Mouse (Mus musculus) lung, embryonic 14.5 days (tissue): ENCODE measurements around the gene Mvb12b. TPM values are rescaled to one million over a fixed set of nuclear protein-coding genes. Genes with fewer than 3 reads are reported as not detected.

ENCODE experiments used
- ATAC-seq: fragments of 200-750 bp; cut with Nextera tagmentation; 2 replicates; pipeline ENCODE4 v1.8.0; 2017; ENCODE audit warnings: mild to moderate bottlenecking, moderate TSS enrichment, moderate library complexity; ENCODE audit not compliant: insufficient read depth
- DNase-seq: peaks from one replicate; pipeline ENCODE4 v3.0.0-alpha.2; 2015
- H3K27ac ChIP-seq: fragments of 300-500 bp; sonication (generic); 2 replicates; pipeline ENCODE4 v1.5.1; 2014; ENCODE audit warnings: low read depth, mild to moderate bottlenecking, moderate library complexity
- H3K27me3 ChIP-seq: fragments of 300-500 bp; sonication (generic); 2 replicates; pipeline ENCODE4 v1.6.1; 2014; ENCODE audit warnings: low read length, control low read depth; ENCODE audit not compliant: insufficient read depth
- H3K36me3 ChIP-seq: fragments of 300-500 bp; sonication (generic); 2 replicates; pipeline ENCODE4 v1.6.1; 2014; ENCODE audit warnings: control low read depth; ENCODE audit not compliant: insufficient read depth
- H3K4me1 ChIP-seq: fragments of 300-500 bp; sonication (generic); 2 replicates; pipeline ENCODE4 v1.6.1; 2014; ENCODE audit warnings: antibody characterized with exemption, control low read depth; ENCODE audit not compliant: insufficient read depth
- H3K4me2 ChIP-seq: fragments of 300-500 bp; sonication (generic); 2 replicates; pipeline ENCODE4 v1.6.1; 2014; ENCODE audit warnings: mild to moderate bottlenecking
- H3K4me3 ChIP-seq: fragments of 300-500 bp; sonication (generic); 2 replicates; pipeline ENCODE4 v1.5.1; 2014; ENCODE audit warnings: low read depth, low read length
- H3K9ac ChIP-seq: fragments of 300-500 bp; sonication (generic); 2 replicates; pipeline ENCODE4 v1.6.1; 2014
- H3K9me3 ChIP-seq: fragments of 300-500 bp; sonication (generic); 2 replicates; pipeline ENCODE4 v1.6.1; 2016; ENCODE audit warnings: low read depth, low read length, control low read depth
- CTCF ChIP-seq: IDR thresholded peaks from 2 replicates; pipeline ENCODE4 v1.5.1; 2016; ENCODE audit warnings: antibody characterized with exemption, low read depth
- WGBS: fragments of 180-500 bp; shearing (Covaris S2); extraction: QIAGEN DNeasy Blood & Tissue Kit; methylation state at CpG from one replicate; pipeline ENCODE4 v1.1.7; 2014; 5-methylcytosine and 5-hydroxymethylcytosine counted together
- polyA plus RNA-seq: library from polyadenylated mRNA; unstranded; fragments of >200 nt; fragmentation: Nextera tagmentation; extraction: Ambion mirVana; gene quantifications from 2 replicates; pipeline ENCODE4 v1.2.1, GENCODE M21; 2014

The Mvb12b gene
- polyA plus RNA-seq, 1 experiment from 2014 or later, result 20.7 TPM

- DNase-seq, result peak; percentile 13
- no peak for TF ChIP-seq CTCF
- Histone ChIP-seq H3K27ac (no peak overlapping the region), H3K36me3 (peaks cover 15% of the 10 kb centered on the region), H3K9me3 (peaks cover 5% of the 10 kb centered on the region), H3K27me3 (no peaks in the 10 kb centered on the region), H3K9ac (no peak overlapping the region), H3K4me1 (no peaks in the 10 kb centered on the region), H3K4me2 (no peak overlapping the region), H3K4me3 (no peak overlapping the region)
- 56% methylated on average over 9 of the region's 9 CpGs for WGBS
- no peak for ATAC-seq
Observed at GRCm38 (mm10) chr2:33772439-33772838, 115.3 kb downstream of the Mvb12b start.

- Histone ChIP-seq H3K27me3 (no peaks in the 10 kb centered on the region), H3K9ac (no peak overlapping the region), H3K36me3 (0 out of 2 replicates have a peak, but pooled peaks cover 9% of the 10 kb centered on the region), H3K4me2 (no peak overlapping the region), H3K27ac (no peak overlapping the region), H3K4me3 (no peak overlapping the region), H3K4me1 (no peaks in the 10 kb centered on the region), H3K9me3 (no peaks in the 10 kb centered on the region)
- no peak for TF ChIP-seq CTCF
- no peak for DNase-seq
- no peak for ATAC-seq
- WGBS, result 70% methylated on average over 10 of the region's 10 CpGs
Observed at GRCm38 (mm10) chr2:33771388-33771787, 116.4 kb downstream of the Mvb12b start.

- Histone ChIP-seq H3K27me3 (no peaks in the 10 kb centered on the region), H3K4me3 (no peak overlapping the region), H3K36me3 (0 out of 2 replicates have a peak, but pooled peaks cover 9% of the 10 kb centered on the region), H3K4me2 (no peak overlapping the region), H3K4me1 (no peaks in the 10 kb centered on the region), H3K9me3 (no peaks in the 10 kb centered on the region), H3K27ac (no peak overlapping the region), H3K9ac (no peak overlapping the region)
- ATAC-seq (no peak), DNase-seq (no peak)
- WGBS, result 84% methylated on average over 4 of the region's 4 CpGs
- no peak for TF ChIP-seq CTCF
Observed at GRCm38 (mm10) chr2:33770526-33771130, 117.1 kb downstream of the Mvb12b start.

GRCm38 (mm10) chr2:33764476-33764875, 123.3 kb downstream of the Mvb12b start:
- Histone ChIP-seq H3K9me3 (no peaks in the 10 kb centered on the region), H3K36me3 (no peaks in the 10 kb centered on the region), H3K4me3 (no peak overlapping the region), H3K27me3 (no peaks in the 10 kb centered on the region), H3K27ac (no peak overlapping the region), H3K4me2 (no peak overlapping the region), H3K9ac (no peak overlapping the region), H3K4me1 (no peaks in the 10 kb centered on the region)
- 56% methylated on average over 7 of the region's 8 CpGs for WGBS
- no peak for TF ChIP-seq CTCF
- DNase-seq, result peak; percentile 41
- no peak for ATAC-seq

- Histone ChIP-seq H3K4me3 (no peak overlapping the region), H3K27ac (no peak overlapping the region), H3K27me3 (no peaks in the 10 kb centered on the region), H3K9ac (no peak overlapping the region), H3K36me3 (no peaks in the 10 kb centered on the region), H3K4me2 (no peak overlapping the region), H3K9me3 (no peaks in the 10 kb centered on the region), H3K4me1 (no peaks in the 10 kb centered on the region)
- no peak for ATAC-seq
- WGBS, result 63% methylated on average over 6 of the region's 6 CpGs
- TF ChIP-seq CTCF, result no peak
- no peak for DNase-seq
Observed at GRCm38 (mm10) chr2:33762210-33762609, 125.5 kb downstream of the Mvb12b start.

- Histone ChIP-seq H3K36me3 (no peaks in the 10 kb centered on the region), H3K27ac (no peak overlapping the region), H3K9ac (no peak overlapping the region), H3K4me3 (no peak overlapping the region), H3K4me2 (no peak overlapping the region), H3K9me3 (no peaks in the 10 kb centered on the region), H3K4me1 (peaks cover 7% of the 10 kb centered on the region; the same call in 1 of the 2 replicates), H3K27me3 (no peaks in the 10 kb centered on the region)
- DNase-seq, result peak; percentile 21
- WGBS, result 35% methylated on average over 13 of the region's 13 CpGs
- TF ChIP-seq CTCF, result no peak
- ATAC-seq, result no peak
Observed at GRCm38 (mm10) chr2:33760571-33760991, 127.2 kb downstream of the Mvb12b start.

GRCm38 (mm10) chr2:33759447-33759846, 128.3 kb downstream of the Mvb12b start:
- Histone ChIP-seq H3K9ac (no peak overlapping the region), H3K27ac (no peak overlapping the region), H3K4me1 (peaks cover 16% of the 10 kb centered on the region), H3K9me3 (no peaks in the 10 kb centered on the region), H3K4me3 (no peak overlapping the region), H3K27me3 (no peaks in the 10 kb centered on the region), H3K4me2 (no peak overlapping the region), H3K36me3 (no peaks in the 10 kb centered on the region)
- ATAC-seq (no peak), DNase-seq (no peak)
- no peak for TF ChIP-seq CTCF
- WGBS, result 60% methylated on average over 10 of the region's 10 CpGs

- ATAC-seq, result peak; percentile 22; the same call in 1 of the 2 replicates
- H3K27me3 ChIP-seq, result no peaks in the 10 kb centered on the region
- H3K36me3 ChIP-seq, result peaks cover 8% of the 10 kb centered on the region; the same call in 1 of the 2 replicates
- H3K4me1 ChIP-seq, result peaks cover 31% of the 10 kb centered on the region
- H3K27ac ChIP-seq, result peak overlapping the region; percentile 10; the same call in 1 of the 2 replicates
- H3K4me3 ChIP-seq, result no peak overlapping the region
- peak; percentile 59 for DNase-seq
- TF ChIP-seq CTCF, result no peak
- H3K9ac ChIP-seq, result no peak overlapping the region
- H3K9me3 ChIP-seq, result no peaks in the 10 kb centered on the region
- no peak overlapping the region for H3K4me2 ChIP-seq
- 45% methylated on average over 6 of the region's 6 CpGs for WGBS
Observed at GRCm38 (mm10) chr2:33755633-33756020, 132.1 kb downstream of the Mvb12b start.
